Mouse (Mus musculus) left cerebral cortex, adult 18-20 months (tissue): ENCODE measurements at regions not wholly inside any gene's neighbourhood (a gene's known extent, or its start where the extent isn't known, plus 50 kb on each side); places are given as distances from the start of the nearest gene placed in this dataset.
"Not testable (repeated sequence)": the region's sequence is repeated elsewhere in the genome, so short reads cannot be mapped to it uniquely, and the experiment has no call there.

Experiments used
- DNase-seq, 2 experiments: peaks; one replicate each; pipeline ENCODE4 v3.0.0; 2021 to 2022; ENCODE audit warnings: low spot score in 2 of 2, mixed read lengths in 1 of 2

GRCm38 (mm10) chr7:73611866-73612751 is 70.5 kb upstream of the Chd2 start:
- DNase-seq: no peak

GRCm38 (mm10) chr7:73608804-73609275 is 67.2 kb upstream of the Chd2 start:
- DNase-seq: no peak

DNA sequence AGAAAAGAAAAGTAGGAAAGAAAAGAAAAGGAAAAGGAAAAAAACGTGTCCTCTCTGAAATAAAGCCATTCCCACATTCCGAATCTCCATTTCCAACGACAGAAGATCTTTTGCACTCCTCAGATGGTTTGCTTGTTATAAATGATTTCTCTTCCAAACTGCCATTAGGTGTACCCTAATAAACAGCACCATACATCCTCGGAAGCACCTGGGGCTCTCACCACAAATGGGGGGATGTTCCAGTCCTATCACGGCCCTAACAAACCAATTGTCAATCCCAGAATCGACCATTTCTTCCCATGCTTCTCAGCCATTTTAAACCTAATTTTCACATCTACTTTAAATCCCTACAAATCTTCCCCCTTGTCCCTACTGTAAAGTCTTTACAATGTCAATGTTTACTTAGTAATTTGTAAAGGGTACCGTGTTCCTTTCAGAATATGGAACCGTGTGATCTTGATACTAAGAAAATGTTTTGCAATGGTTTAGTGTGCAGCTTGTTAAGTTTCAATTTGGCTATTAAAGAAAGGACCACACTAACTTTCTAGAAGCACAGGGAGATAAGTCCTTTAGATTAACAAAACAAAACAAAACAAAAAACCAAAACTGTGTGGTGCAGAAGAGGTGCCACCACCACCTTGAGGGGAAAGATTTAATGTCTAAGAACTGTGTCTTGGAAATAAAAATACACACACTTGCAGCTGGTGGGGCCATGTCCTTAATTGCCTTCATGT is 66.6 kb upstream of the Chd2 start:
- DNase-seq: no peak

- DNase-seq: no peak
Observed at GRCm38 (mm10) chr7:73607450-73608005, 65.9 kb upstream of the Chd2 start.

DNA sequence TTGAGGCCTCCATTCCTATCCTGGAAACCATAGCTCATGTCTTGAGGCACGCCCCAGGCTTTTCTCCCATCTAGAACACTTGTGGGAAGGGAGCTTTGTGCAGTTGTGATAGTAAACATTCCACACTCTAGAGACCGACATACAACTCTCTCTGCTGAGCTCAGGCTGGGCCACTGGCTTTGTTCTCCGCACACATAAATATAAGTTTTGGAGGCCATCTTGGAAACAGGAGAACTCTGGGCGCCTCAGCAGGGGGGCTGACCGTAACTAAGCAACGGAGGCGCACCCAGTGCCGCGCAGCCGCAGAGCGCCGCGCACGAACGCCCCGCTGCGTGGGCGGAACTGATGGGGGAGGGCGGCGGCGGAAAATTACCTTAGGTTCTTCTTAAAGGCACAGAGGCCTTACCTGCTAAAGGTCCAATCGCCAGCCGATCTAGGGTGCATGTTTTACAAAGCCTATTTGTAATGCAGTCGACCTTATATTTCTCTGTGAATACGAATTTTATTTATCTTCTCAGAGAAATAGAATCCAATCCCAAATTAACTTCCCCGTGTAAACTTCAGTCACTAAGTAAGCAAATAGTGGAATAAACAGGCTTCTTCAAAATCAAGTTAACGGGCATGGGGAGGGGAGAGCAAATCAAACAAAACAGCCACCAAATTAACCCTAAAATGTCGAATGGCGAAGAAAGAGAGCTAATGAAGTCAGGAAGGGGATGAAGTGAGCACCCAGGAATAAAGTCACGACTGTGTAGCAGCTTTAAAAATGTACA is 65.2 kb upstream of the Chd2 start:
- peak; percentile 89 to 93 for DNase-seq

DNA sequence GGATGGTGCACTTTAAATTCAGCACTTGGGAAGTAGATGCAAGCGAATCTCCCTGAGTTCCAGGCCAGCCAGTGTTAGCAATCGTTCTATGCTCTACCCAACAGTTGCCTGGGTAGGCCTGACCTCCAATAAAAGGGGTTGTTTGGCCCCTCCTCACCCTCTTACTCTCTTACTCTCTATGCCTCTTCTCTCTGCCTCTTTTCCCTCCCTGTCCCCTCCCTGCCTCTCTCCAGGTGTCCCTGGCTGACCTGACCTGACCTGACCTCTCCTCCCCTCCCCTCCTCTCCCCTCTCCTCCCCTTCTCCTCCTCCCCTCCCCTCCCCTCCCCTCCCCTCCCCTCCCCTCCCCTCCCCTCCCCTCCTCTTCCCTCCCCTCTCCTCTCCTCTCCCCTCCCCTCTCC is 63.0 kb upstream of the Chd2 start:
- no peak for DNase-seq

GRCm38 (mm10) chr7:73602815-73603551 is 61.4 kb upstream of the Chd2 start:
- DNase-seq: no peak

- no peak for DNase-seq
Observed at GRCm38 (mm10) chr7:73601336-73601735, 59.7 kb upstream of the Chd2 start.

GRCm38 (mm10) chr7:73600776-73601175 is 59.1 kb upstream of the Chd2 start:
- DNase-seq: no peak

- not testable (repeated sequence) for DNase-seq
Observed at GRCm38 (mm10) chr7:73600003-73600385, 58.4 kb upstream of the Chd2 start.

DNA sequence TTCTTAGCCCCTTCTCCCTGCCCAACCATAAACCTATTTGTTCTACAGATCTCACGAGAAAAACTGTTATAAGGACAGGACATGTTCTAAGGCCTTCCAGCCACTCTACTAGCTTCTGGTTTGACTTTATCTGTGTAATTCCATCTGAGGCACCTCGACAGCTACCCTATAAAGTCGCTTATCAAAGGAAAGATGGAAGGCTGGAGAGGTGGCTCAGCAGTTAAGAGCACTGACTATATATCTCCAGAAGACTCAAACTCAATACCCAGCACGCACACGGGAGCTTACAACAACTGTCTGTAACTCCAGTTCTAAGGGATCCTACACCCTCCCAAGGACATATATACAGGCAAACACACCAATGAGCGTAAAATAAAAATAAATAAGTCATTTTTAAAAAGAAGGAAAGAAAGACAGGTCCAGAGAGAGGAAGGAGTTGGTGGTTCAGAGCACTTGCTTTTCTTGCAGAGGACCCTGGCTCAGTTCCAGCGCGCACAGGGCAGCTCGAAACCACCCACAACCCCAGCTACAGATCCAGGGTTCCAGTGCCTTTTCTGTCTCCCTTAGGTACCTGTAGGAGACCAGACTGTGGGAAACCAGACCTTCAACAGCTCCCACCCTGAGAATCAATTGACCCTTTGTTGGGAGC is 57.8 kb upstream of the Chd2 start:
- no peak for DNase-seq

DNA sequence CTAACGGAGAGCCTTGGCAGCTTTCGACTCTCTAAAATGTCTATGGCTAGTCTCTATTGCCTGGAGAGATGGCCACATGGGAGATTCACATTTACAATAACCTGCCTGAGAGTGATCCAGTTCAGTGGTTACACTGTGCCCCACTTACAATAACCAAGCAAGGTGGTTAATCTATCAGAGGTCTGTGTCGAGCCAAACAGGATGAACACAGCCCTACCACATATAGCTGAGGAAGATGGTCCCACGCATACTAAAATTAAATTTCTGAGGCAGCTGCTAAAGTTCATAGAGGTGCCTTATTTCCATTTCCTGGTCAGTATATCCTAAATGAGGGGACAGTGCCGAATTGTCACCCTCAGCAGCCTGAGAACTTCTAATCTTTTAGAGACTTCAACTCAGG is 56.3 kb upstream of the Chd2 start:
- no peak for DNase-seq

DNA sequence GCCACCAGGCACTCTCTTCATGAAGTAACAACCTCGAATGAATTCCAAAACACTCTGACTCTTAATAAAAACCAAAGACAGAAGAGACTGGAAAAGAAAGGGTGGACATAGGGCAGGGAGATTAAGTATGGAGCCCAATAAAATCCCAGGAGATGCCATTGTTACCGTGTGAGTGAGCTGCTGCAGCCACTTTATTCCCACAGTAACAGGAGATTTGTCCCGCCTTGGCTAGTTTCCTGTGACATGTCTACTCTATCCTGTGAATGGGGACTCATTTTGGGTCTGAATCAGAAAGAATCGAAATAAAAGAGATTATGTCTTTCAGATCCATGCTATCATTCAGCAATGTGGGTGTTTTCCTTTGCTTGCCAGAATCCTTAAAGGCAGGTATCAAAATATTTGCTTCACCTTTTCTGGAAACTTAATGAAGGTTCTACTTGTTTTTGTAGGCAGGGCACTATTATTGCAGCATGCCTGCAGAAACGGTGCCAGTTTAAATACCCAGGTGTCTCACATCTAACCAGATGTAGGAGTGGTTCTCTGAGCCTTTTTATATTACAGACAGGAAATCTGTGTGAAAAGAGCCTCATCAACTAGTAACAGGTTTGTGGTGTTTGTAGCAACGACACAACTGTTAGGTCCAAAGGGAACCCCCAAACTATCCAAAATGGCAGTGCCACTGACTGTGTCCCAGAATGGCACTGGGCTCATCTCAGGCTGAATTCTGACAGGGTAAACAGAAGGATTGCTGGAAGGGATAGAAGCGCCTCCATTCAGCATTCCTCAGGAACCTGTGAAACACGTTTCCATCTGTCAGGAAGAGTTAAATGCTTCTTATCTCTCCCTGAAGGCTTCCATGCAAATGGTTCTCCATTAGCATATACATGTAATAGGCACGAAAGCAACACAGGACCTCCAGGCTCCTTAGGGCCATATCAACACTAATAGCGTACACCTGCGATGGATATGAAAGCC is 55.5 kb upstream of the Chd2 start:
- no peak for DNase-seq

GRCm38 (mm10) chr7:73596415-73596814 is 54.8 kb upstream of the Chd2 start:
- DNase-seq: no peak

GRCm38 (mm10) chr7:73595860-73596259 is 54.2 kb upstream of the Chd2 start:
- no peak for DNase-seq

DNA sequence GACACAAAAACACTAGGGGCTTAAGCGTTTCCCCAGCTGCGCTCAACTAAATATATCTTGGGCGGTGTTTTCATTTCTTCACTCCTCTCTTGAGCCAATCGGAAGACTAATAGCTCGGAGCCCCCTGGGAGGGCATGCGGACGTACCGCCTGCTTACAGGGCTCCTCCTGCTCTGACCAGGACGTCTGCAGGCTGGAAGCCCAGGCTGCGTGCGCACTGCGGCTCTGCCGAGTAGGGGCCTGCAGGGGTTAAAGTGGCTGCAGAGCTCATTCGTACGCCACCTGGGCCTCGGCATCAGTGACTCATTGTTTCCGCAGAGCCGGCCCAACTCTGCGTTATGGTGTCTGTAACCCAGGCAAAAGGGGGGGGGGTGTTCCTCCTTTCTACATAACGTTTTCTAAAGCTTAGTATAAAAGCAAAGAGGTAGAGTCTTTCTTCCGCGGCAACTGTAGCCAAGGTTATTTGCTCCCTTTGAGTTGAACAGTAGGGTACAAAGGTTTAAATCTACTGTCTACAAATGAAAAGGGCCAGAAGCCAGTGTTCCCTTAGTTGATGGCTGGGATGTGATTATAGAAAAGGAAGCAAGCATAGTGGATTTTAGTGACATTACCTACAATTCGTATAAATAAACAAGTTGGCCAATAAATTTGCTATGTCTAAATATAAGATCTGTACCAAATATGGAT is 53.7 kb upstream of the Chd2 start:
- peak; percentile 64 to 80 for DNase-seq

DNA sequence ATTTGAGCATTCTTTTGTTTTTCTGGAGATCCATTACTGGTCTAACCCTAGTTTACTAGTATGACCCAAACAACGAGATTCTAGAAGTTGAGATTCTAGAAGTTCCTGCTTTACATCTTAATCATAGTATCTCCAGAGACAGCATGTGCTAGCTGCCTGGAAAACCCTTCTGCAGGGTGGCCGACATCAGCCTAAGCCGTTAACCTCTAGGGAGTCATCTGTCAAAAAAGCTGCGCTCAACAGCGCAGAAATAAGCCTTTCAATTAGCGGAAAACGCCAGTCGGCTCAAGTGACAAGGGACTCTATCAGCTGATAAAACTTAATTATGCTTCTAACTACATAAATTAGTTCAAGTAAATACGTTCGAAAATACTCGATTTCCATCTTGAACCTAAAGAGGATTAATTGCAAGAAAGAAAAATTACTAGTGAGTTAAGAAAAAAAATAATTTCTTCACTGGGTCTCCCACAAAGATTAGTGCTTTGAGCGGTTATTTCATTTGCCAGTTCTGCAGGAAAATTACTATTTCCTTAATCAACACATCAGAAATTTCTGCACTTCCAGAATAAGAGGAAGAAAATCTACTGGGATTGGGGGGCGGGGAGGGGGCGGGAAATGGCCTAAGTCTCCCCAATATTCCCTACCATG is 53.0 kb upstream of the Chd2 start:
- no peak for DNase-seq
